Mouse (Mus musculus) forebrain, postnatal 0 days (tissue): Measurements from ENCODE around the gene Ttll4. TPM values are rescaled to one million over a fixed set of nuclear protein-coding genes. Genes with fewer than 3 reads are reported as not detected.

Experiments
- ATAC-seq: fragments of 200-750 bp; cut with Nextera tagmentation; 2 replicates; pipeline ENCODE4 v1.8.0; 2017; ENCODE audit warnings: mild to moderate bottlenecking, moderate library complexity
- DNase-seq: peaks from one replicate; pipeline ENCODE4 v3.0.0-alpha.2; 2015
- H3K27ac ChIP-seq: fragments of 300-500 bp; sonication (generic); 2 replicates; pipeline ENCODE4 v1.5.1; 2014; ENCODE audit warnings: low read depth, mild to moderate bottlenecking, antibody characterized with exemption, low read length, moderate library complexity, mixed read lengths
- H3K27me3 ChIP-seq: fragments of 300-500 bp; sonication (generic); 2 replicates; pipeline ENCODE4 v1.6.1; 2014; ENCODE audit warnings: mild to moderate bottlenecking, low read length, mixed read lengths; ENCODE audit not compliant: insufficient read depth
- H3K36me3 ChIP-seq: fragments of 300-500 bp; sonication (generic); 2 replicates; pipeline ENCODE4 v1.6.1; 2014; ENCODE audit warnings: mild to moderate bottlenecking, moderate library complexity; ENCODE audit not compliant: insufficient read depth
- H3K4me1 ChIP-seq: fragments of 300-500 bp; sonication (generic); 2 replicates; pipeline ENCODE4 v1.6.1; 2014; ENCODE audit warnings: antibody characterized with exemption; ENCODE audit not compliant: insufficient read depth
- H3K4me2 ChIP-seq: fragments of 300-500 bp; sonication (generic); 2 replicates; pipeline ENCODE4 v1.6.1; 2014; ENCODE audit warnings: low read depth, mild to moderate bottlenecking, moderate library complexity
- H3K4me3 ChIP-seq: fragments of 300-500 bp; sonication (generic); 2 replicates; pipeline ENCODE4 v1.5.1; 2014; ENCODE audit warnings: low read depth, low read length, mixed read lengths
- H3K9ac ChIP-seq: fragments of 300-500 bp; sonication (generic); 2 replicates; pipeline ENCODE4 v1.6.1; 2014; ENCODE audit warnings: mild to moderate bottlenecking
- H3K9me3 ChIP-seq: fragments of 300-500 bp; sonication (generic); 2 replicates; pipeline ENCODE4 v1.6.1; 2016; ENCODE audit warnings: low read length
- CTCF ChIP-seq: sonication (generic); IDR thresholded peaks from 2 replicates; pipeline ENCODE4 v1.5.1; 2016; ENCODE audit warnings: antibody characterized with exemption, control low read depth, low read depth
- WGBS: fragments of 180-500 bp; shearing (Covaris S2); extraction: QIAGEN DNeasy Blood & Tissue Kit; methylation state at CpG from one replicate; pipeline ENCODE4 v1.1.7; 2014; 5-methylcytosine and 5-hydroxymethylcytosine counted together
- polyA plus RNA-seq: library from polyadenylated mRNA; unstranded; fragments of >200 nt; fragmentation: Nextera tagmentation; extraction: Ambion mirVana; gene quantifications from 2 replicates; pipeline ENCODE4 v1.2.1, GENCODE M21; 2015
- total RNA-seq: library from RNA; depleted of rRNA; stranded (reverse); fragments of >200 nt; gene quantifications from 2 replicates; pipeline ENCODE4 v1.2.3, GENCODE M21; 2014

The Ttll4 gene
- total and polyA plus RNA-seq, 2 experiments from 2014 or later = 4.5 to 31.3 TPM

GRCm38 (mm10) chr1:74662253-74662865 is 814 bp downstream of the Ttll4 start:
- H3K4me3 ChIP-seq = peak overlapping the region; percentile 76
- no peaks in the 10 kb centered on the region for H3K9me3 ChIP-seq
- H3K36me3 ChIP-seq = no peaks in the 10 kb centered on the region
- DNase-seq = peak; percentile 15
- TF ChIP-seq CTCF = no peak
- peak overlapping the region; percentile 59 for H3K4me2 ChIP-seq
- peak overlapping the region; percentile 62 for H3K27ac ChIP-seq
- no peak for ATAC-seq
- H3K9ac ChIP-seq = peak overlapping the region; percentile 62
- 2% methylated on average over 13 of the region's 13 CpGs for WGBS
- peaks cover 6% of the 10 kb centered on the region; the same call in 1 of the 2 replicates for H3K4me1 ChIP-seq
- H3K27me3 ChIP-seq = no peaks in the 10 kb centered on the region

- Histone ChIP-seq H3K27me3 (no peaks in the 10 kb centered on the region), H3K4me2 (no peak overlapping the region), H3K9ac (no peak overlapping the region), H3K4me3 (no peak overlapping the region), H3K27ac (no peak overlapping the region), H3K4me1 (peaks cover 6% of the 10 kb centered on the region; the same call in 1 of the 2 replicates), H3K9me3 (no peaks in the 10 kb centered on the region), H3K36me3 (no peaks in the 10 kb centered on the region)
- ATAC-seq (no peak), DNase-seq (peak; percentile 35)
- 48% methylated on average over 6 of the region's 6 CpGs for WGBS
- no peak for TF ChIP-seq CTCF
Measured at GRCm38 (mm10) chr1:74665153-74665552, 3.6 kb downstream of the Ttll4 start.

- no peak overlapping the region for H3K9ac ChIP-seq
- no peaks in the 10 kb centered on the region for H3K9me3 ChIP-seq
- DNase-seq (no peak), ATAC-seq (no peak)
- no peaks in the 10 kb centered on the region for H3K4me1 ChIP-seq
- no peaks in the 10 kb centered on the region for H3K27me3 ChIP-seq
- 88% methylated on average over 3 of the region's 3 CpGs for WGBS
- no peak overlapping the region for H3K4me3 ChIP-seq
- no peak for TF ChIP-seq CTCF
- H3K27ac ChIP-seq = no peak overlapping the region
- 0 out of 2 replicates have a peak, but pooled peaks cover 8% of the 10 kb centered on the region for H3K36me3 ChIP-seq
- H3K4me2 ChIP-seq = no peak overlapping the region
Measured at GRCm38 (mm10) chr1:74668371-74668770, 6.8 kb downstream of the Ttll4 start.

GRCm38 (mm10) chr1:74672731-74673130 is 11.2 kb downstream of the Ttll4 start:
- no peaks in the 10 kb centered on the region for H3K27me3 ChIP-seq
- ATAC-seq (no peak), DNase-seq (no peak)
- no peaks in the 10 kb centered on the region for H3K9me3 ChIP-seq
- no peak overlapping the region for H3K4me3 ChIP-seq
- no peak for TF ChIP-seq CTCF
- H3K27ac ChIP-seq = no peak overlapping the region
- H3K36me3 ChIP-seq = peaks cover 15% of the 10 kb centered on the region; the same call in 1 of the 2 replicates
- H3K4me2 ChIP-seq = no peak overlapping the region
- no peak overlapping the region for H3K9ac ChIP-seq
- 83% methylated on average over 7 of the region's 7 CpGs for WGBS
- H3K4me1 ChIP-seq = no peaks in the 10 kb centered on the region

GRCm38 (mm10) chr1:74676863-74677262 is 15.3 kb downstream of the Ttll4 start:
- Histone ChIP-seq H3K4me1 (no peaks in the 10 kb centered on the region), H3K36me3 (peaks cover 44% of the 10 kb centered on the region), H3K27ac (no peak overlapping the region), H3K9me3 (no peaks in the 10 kb centered on the region), H3K4me2 (no peak overlapping the region), H3K9ac (no peak overlapping the region), H3K4me3 (no peak overlapping the region), H3K27me3 (no peaks in the 10 kb centered on the region)
- ATAC-seq = no peak
- WGBS = 81% methylated on average over 3 of the region's 3 CpGs
- TF ChIP-seq CTCF = no peak
- no peak for DNase-seq

GRCm38 (mm10) chr1:74677843-74678242 is 16.3 kb downstream of the Ttll4 start:
- H3K4me3 ChIP-seq = no peak overlapping the region
- H3K9ac ChIP-seq = no peak overlapping the region
- H3K27ac ChIP-seq = no peak overlapping the region
- no peak for TF ChIP-seq CTCF
- DNase-seq = no peak
- no peaks in the 10 kb centered on the region for H3K4me1 ChIP-seq
- H3K36me3 ChIP-seq = peaks cover 41% of the 10 kb centered on the region
- no peak for ATAC-seq
- no peak overlapping the region for H3K4me2 ChIP-seq
- no peaks in the 10 kb centered on the region for H3K27me3 ChIP-seq
- H3K9me3 ChIP-seq = no peaks in the 10 kb centered on the region
- WGBS = 92% methylated on average over 1 of the region's 1 CpGs

- Histone ChIP-seq H3K9me3 (no peaks in the 10 kb centered on the region), H3K4me1 (no peaks in the 10 kb centered on the region), H3K4me3 (no peak overlapping the region), H3K4me2 (no peak overlapping the region), H3K27ac (no peak overlapping the region), H3K9ac (no peak overlapping the region), H3K27me3 (no peaks in the 10 kb centered on the region), H3K36me3 (peaks cover 74% of the 10 kb centered on the region)
- DNase-seq = no peak
- WGBS = 88% methylated on average over 7 of the region's 7 CpGs
- TF ChIP-seq CTCF = no peak
- ATAC-seq = no peak
Measured at GRCm38 (mm10) chr1:74687131-74687530, 25.6 kb downstream of the Ttll4 start.
